Mouse (Mus musculus): ENCODE measurements around the gene Crcp. TPM values are rescaled to one million over a fixed set of nuclear protein-coding genes. Genes with fewer than 3 reads are reported as not detected.
A peak's percentile ranks its signal among the peaks of the same experiment; 100 is the strongest.
"Not testable (repeated sequence)": the region's sequence is repeated elsewhere in the genome, so short reads cannot be mapped to it uniquely, and the experiment has no call there.

Gene Crcp
- polyA plus RNA-seq, 1 experiment from 2014 or later, result 49.7 TPM

GRCm38 (mm10) chr5:130023767-130024539, 5.1 kb upstream of the Crcp start:
- DNase-seq (ENCODE audit: low spot score), result peak; percentile 77

DNA sequence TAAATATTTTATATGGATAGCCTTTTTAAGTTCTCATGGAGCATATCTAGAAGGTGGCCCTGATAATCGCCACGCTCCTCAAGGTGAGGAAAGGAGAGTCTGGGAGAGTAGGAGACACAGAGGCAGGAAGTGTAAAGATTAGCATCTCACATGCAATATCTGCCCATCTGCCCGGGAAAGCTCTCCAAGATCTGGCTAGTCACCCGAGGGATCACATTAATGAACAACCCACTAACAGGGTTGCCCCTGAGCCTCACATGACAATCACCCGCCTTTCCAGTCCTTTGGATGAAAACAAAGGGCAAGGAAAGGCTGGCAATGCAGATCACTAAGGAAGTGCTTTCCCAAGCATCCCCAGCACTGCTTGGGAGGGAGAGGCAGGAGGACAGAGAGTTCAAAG, 2.0 kb upstream of the Crcp start:
- no peak for DNase-seq (ENCODE audit: low spot score)

DNA sequence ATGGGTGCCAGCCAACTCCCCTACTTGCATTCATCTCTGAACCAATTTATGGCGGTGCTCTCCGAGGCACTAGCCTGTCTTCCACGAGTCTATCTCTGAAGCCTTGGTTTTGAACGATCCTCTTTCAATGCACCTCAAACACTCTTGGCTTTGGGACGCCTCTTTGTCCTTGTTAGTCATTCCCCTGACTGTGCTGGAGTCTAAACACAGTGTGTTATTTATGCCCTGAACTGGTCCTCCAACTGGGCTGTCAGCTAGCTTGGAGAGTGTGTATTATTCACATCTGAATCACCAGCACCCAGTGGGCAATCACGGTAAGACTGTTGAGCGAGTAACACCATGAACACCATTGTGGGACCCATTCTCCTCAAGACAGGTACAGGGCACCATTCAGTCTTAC, 1.4 kb upstream of the Crcp start:
- no peak for DNase-seq (ENCODE audit: low spot score)

DNA sequence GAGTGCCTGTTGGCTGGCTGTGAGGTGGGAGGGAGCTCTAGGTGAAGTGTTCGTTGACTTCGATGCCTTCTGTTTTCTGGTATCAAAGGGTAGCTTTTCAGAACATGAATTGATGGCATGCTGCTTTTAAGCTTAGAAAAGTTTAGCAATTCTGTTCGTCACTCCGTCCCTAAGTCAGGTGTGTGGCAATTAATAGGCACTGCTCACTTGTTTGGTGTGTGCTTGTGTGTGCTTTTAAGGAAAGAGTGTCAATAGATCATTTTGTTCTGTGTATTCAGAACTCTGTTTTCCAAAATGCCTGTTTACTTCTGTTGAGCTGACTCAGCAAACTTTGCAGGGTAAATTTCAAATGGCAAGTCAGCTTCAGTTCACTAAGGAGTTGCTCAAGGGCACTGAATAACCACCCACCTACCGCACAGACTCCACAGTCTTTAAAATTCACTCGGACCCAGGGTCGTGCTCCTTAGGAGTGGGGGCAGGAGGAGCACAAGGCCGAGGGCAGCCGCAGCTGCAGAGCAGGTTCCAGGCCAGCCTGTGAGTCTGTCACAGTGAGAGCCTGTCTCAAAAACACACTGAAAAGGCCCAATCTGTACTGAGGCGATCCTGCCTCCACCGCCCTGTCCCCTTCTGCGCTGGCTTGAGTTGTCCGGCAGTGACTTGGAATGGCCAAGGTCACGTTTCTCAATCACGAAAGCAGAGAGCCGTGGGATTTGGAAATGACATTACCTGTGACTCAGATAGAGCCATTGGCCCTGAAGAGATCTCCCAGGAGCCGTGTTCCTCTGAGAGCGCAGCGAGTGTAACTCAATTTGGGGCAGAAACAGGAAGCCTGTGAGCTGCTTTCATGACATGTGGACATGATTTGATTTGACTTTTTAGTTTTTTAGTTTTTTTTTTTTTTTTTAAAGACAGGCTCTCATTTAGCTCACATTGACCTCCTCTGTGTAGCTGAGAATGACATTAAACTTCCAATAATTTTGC, 2.6 kb downstream of the Crcp start:
- DNase-seq (ENCODE audit: low spot score), result no peak

GRCm38 (mm10) chr5:130033869-130034268, 4.8 kb downstream of the Crcp start:
- no peak for DNase-seq (ENCODE audit: low spot score)

DNA sequence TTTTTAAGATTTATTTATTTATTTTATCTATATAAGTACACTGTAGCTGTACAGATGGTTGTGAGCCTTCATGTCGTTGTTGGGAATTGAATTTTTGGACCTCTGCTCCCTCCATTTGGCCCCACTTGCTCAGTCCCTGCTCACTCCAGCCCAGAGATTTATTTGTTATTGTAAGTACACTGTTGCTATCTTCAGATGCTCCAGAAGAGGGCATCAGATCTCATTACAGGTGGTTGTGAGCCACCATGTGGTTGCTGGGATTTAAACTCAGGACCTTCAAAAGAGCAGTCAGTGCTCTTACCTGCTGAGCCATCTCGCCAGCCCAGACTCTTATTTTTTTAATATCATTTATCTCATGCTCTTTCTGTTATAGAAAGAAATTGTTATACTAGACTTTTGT, 7.2 kb downstream of the Crcp start:
- DNase-seq (ENCODE audit: low spot score), result not testable (repeated sequence)

DNA sequence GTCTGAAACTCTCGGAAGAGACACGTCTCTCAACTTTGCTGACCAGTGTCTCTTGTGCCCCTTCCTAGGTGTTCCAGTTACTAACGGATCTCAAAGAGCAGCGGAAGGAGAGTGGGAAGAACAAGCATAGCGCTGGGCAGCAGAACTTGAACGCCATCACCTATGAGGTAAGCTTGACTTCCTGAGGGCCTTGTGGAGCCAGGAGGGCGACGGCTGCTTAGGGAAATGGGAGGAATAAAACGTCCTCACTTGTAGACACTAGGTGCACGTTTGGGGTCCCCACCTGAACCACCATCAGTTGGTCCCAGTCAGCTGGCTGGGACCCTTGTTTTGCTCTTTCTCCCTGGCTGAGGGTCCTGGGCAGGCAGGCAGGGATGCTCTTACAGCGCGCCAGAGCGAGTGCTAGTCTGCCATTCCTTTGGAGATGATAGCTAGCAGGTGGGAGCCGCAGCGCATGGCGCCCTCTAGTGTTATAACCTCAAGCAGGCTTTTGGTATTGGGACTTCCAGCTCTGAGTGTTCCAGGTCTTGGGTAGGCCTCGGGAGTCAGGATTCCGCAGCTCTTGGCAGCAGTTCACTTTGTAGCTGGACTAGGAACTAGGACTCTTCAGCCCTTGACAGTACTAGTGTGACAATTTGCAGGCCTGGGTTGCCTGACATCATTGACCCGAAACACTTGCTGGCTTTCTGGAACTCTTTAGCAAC, 8.8 kb downstream of the Crcp start:
- peak; percentile 52 for DNase-seq (ENCODE audit: low spot score)

DNA sequence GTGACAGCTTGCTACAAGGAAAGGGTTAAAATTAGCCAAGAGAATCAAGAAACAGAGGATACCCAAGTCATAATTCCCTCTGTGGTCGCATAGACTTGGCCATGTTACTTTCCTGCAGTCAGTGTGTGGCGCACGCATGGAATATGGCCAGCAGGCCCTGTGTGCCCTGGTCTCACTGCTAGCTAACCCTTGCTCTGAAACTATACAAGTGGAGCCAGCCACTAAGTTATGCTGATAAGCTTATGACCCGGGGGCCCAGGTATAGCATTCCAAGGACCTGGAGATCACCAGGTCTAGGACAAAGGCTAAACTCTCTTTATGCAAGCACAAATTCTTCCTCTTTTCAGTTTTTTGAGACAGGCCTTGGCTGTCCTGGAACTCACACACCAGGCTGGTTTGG, 11.7 kb downstream of the Crcp start:
- DNase-seq (ENCODE audit: low spot score), result no peak

DNA sequence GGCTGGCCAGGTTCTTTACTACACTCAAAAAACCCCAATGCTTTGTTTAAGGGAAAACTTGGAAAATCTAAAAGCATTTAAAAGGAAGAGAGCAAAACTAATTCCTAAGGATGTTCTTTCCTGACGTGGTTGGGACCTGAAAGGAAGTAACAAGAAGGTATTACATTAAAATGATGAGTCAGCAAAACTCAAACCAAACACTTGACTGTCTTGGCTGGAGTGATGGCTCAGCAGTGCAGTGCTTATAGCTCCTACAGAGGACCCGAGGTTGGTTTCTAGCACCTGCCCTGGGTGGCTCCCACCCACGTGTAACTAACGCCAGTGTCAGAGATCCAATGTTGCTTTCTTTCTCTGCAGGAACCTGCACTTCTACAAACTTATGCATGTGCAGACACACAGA, 12.2 kb downstream of the Crcp start:
- DNase-seq (ENCODE audit: low spot score), result no peak

- no peak for DNase-seq (ENCODE audit: low spot score)
These were observed 14.7 kb downstream of the Crcp start for GRCm38 (mm10) chr5:130043741-130044140.

GRCm38 (mm10) chr5:130044201-130044695, 15.2 kb downstream of the Crcp start:
- DNase-seq (ENCODE audit: low spot score), result no peak

GRCm38 (mm10) chr5:130046100-130046499, 17.0 kb downstream of the Crcp start:
- no peak for DNase-seq (ENCODE audit: low spot score)

GRCm38 (mm10) chr5:130046589-130046988, 17.5 kb downstream of the Crcp start:
- DNase-seq (ENCODE audit: low spot score), result no peak

GRCm38 (mm10) chr5:130047013-130047412, 17.9 kb downstream of the Crcp start:
- peak; percentile 19 for DNase-seq (ENCODE audit: low spot score)

- no peak for DNase-seq (ENCODE audit: low spot score)
These were observed 19.9 kb downstream of the Crcp start for GRCm38 (mm10) chr5:130048786-130049520.

- no peak for DNase-seq (ENCODE audit: low spot score)
These were observed 21.3 kb downstream of the Crcp start for GRCm38 (mm10) chr5:130050416-130050815.

GRCm38 (mm10) chr5:130051073-130051860, 22.2 kb downstream of the Crcp start:
- no peak for DNase-seq (ENCODE audit: low spot score)

DNA sequence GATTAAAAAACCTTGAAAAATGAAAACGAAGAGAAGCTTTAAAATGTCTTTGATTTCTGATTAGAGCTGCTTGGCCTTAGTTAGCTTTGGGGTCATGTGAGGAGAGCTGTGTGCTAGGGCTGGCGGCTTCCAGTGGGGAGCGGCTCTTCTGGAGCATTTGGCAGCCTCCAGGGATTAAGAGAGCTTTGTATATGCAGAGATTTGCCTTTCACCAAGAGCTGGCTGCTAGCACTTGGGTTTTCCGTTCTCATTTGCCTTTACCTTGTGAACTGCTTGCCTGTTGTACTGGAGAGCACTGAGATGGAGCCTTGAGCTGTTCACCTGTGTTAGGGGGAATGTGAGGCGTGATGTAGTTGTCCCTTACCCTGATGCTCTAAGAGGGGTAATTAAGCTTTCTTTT, 23.4 kb downstream of the Crcp start:
- no peak for DNase-seq (ENCODE audit: low spot score)

DNA sequence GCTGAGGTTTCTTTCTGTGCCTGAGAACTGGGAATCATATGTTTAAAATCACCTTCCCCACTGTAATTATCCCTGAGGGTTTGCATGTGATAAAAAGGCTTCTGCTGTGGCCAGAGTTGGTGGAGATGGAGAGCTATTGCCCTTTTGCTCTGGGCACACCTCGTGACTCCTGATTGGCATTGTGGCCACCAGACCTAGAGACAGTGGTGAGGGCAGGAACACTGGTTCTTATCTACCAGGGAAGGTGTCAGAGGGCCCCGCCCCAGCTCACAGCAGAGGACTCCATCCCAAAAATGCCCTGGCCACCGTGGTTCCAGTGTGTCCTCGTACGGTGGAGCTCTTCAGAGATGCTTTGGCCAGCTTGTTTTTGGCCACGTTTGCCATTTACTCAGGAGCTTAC, 23.9 kb downstream of the Crcp start:
- no peak for DNase-seq (ENCODE audit: low spot score)

GRCm38 (mm10) chr5:130055688-130056087, 26.6 kb downstream of the Crcp start:
- no peak for DNase-seq (ENCODE audit: low spot score)

Measured in thymus, postnatal 0 days (tissue).